Mouse (Mus musculus) inflammation-experienced regulatory T-cells (primary cell): ENCODE data around the gene Chd6. TPM values are rescaled to one million over a fixed set of nuclear protein-coding genes. Genes with fewer than 3 reads are reported as not detected.

Experiments
- polyA plus RNA-seq, 2 experiments: library from polyadenylated mRNA; unstranded; fragments of 100-300 nt; shearing (Covaris generic); gene quantifications; one replicate each; pipeline ENCODE4 v1.2.1; 2017

Chd6 gene
- polyA plus RNA-seq: 10 to 100 TPM; 51.8 to 54.0 TPM

DNA sequence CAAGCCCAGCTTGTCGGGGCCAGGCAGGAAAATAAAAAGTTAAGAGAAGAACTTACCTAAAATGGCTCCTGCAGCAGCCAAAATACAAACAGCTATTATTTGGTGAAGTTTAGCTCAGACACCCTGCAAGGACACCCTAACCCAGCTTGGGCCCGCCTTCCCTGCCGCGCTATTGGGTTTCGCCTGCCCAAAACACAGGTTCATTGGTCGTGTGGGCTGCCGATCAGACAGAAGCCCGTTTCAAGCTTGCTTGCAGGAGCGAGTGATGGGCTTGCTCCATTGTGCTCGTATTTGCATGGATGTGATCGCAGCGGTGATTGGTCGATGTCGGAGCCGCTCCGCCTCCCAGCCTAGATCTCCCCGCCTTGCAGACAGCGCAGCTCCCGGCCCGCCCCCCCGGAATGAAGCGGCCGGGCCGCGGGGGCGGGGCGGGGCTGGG lies at the start of gene Chd6:
Gene Chd6, minus strand, starts transcription at position 143 of the 439 bp plus-strand sequence.

DNA sequence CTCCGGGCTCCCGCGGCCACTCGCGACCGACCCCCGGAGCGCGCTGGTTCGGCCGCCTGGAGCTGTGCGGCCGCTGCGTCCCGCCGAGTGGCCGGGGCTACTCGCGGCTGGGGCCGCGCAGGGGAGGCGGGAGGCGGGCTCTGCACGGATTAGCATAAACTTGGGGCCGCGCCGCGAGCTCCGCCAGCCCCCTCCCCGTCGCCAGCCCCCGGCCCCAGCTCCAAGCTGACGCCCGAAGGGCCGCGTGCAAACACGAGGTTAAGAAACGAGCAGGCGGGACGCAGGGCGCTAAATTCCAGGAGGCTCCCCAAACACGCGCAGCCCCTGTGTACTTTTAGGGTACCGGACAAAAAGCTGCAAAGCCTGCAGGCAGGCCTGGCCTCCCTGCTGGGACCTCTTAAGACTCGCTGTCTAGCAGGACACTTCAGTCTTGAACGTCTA lies 196.6 kb downstream of the Chd6 start, which contains the start of gene Emilin3:
Gene Emilin3, minus strand, starts transcription at position 98 of the 441 bp plus-strand sequence.

Other genes with a start within 250 kb of the Chd6 start
- 10 to 100 TPM in 1 of 2 experiments, 1 to 10 TPM in 1; 5.6 to 10.3 TPM for gene Zhx3, start 236.1 kb downstream of the Chd6 start, polyA plus RNA-seq
- gene Lpin3, start 228.4 kb downstream of the Chd6 start, polyA plus RNA-seq: 1 to 10 TPM; 1.9 TPM
- under 1 TPM in 1 of 2 experiments, not detected in 1; 0.09 TPM for gene Emilin3, start 196.7 kb downstream of the Chd6 start, polyA plus RNA-seq